Mouse (Mus musculus) heart, adult 2 months (tissue): Measurements from ENCODE around the gene Gm47429.
"Not testable (repeated sequence)": the region's sequence is repeated elsewhere in the genome, so short reads cannot be mapped to it uniquely, and the experiment has no call there.

Experiments
- CTCF ChIP-seq: fragments of 200-600 bp; IDR thresholded peaks from 2 replicates; pipeline ENCODE4 v1.8.1; 2022; ENCODE audit warnings: antibody characterized with exemption, mild to moderate bottlenecking, moderate library complexity
- EP300 ChIP-seq: fragments of 200-500 bp; IDR thresholded peaks from 2 replicates; pipeline ENCODE4 v1.6.1; 2011; ENCODE audit warnings: low read depth, low read length, control low read depth; ENCODE audit not compliant: insufficient read depth
- POLR2A ChIP-seq: fragments of 200-500 bp; IDR thresholded peaks from 2 replicates; pipeline ENCODE4 v1.6.1; 2011; ENCODE audit warnings: mild to moderate bottlenecking, low read depth, low read length, control low read depth; ENCODE audit not compliant: insufficient read depth

- TF ChIP-seq CTCF, EP300, POLR2A: not testable (repeated sequence)
These were observed 44.8 kb upstream of the Gm47429 start for GRCm38 (mm10) chr13:50488510-50488909.
